Mouse (Mus musculus): Measurements from ENCODE around the gene Plekhn1.

The Plekhn1 gene

GRCm38 (mm10) chr4:156213134-156213533, 21.5 kb downstream of the Plekhn1 start:
- no peak for DNase-seq (ENCODE audit: low read depth)

GRCm38 (mm10) chr4:156209963-156210635, 24.6 kb downstream of the Plekhn1 start:
- DNase-seq (ENCODE audit: low read depth), result no peak

GRCm38 (mm10) chr4:156208872-156209271, 25.8 kb downstream of the Plekhn1 start:
- no peak for DNase-seq (ENCODE audit: low read depth)

GRCm38 (mm10) chr4:156203413-156204131, 31.1 kb downstream of the Plekhn1 start:
- no peak for DNase-seq (ENCODE audit: low read depth)

GRCm38 (mm10) chr4:156203001-156203412, 31.6 kb downstream of the Plekhn1 start, which contains the start of gene AW011738:
Gene AW011738 (plus strand): TSS chr4:156203304.
- DNase-seq (ENCODE audit: low read depth), result peak; percentile 77

- no peak for DNase-seq (ENCODE audit: low read depth)
These were observed 32.2 kb downstream of the Plekhn1 start for GRCm38 (mm10) chr4:156202462-156202893.

GRCm38 (mm10) chr4:156200623-156201475, 33.8 kb downstream of the Plekhn1 start, which contains the start of gene Isg15:
Gene Isg15 (minus strand): TSS chr4:156200818.
- DNase-seq (ENCODE audit: low read depth), result peak; percentile 46

GRCm38 (mm10) chr4:156197829-156198205, 36.8 kb downstream of the Plekhn1 start:
- peak; percentile 58 for DNase-seq (ENCODE audit: low read depth)

GRCm38 (mm10) chr4:156197131-156197828, 37.4 kb downstream of the Plekhn1 start, which contains the start of gene Agrn:
Gene Agrn (minus strand): TSS chr4:156197488.
- no peak for DNase-seq (ENCODE audit: low read depth)

- no peak for DNase-seq (ENCODE audit: low read depth)
These were observed 38.5 kb downstream of the Plekhn1 start for GRCm38 (mm10) chr4:156195927-156196870.

- no peak for DNase-seq (ENCODE audit: low read depth)
These were observed 40.3 kb downstream of the Plekhn1 start for GRCm38 (mm10) chr4:156194346-156194745.

- DNase-seq (ENCODE audit: low read depth), result no peak
These were observed 40.8 kb downstream of the Plekhn1 start for GRCm38 (mm10) chr4:156193906-156194305.

- no peak for DNase-seq (ENCODE audit: low read depth)
These were observed 41.5 kb downstream of the Plekhn1 start for GRCm38 (mm10) chr4:156193200-156193590.

- DNase-seq (ENCODE audit: low read depth), result no peak
These were observed 42.0 kb downstream of the Plekhn1 start for GRCm38 (mm10) chr4:156192421-156193199.

- peak; percentile 86 for DNase-seq (ENCODE audit: low read depth)
These were observed 45.8 kb downstream of the Plekhn1 start for GRCm38 (mm10) chr4:156188811-156189323.

- DNase-seq (ENCODE audit: low read depth), result no peak
These were observed 46.4 kb downstream of the Plekhn1 start for GRCm38 (mm10) chr4:156188162-156188810.

GRCm38 (mm10) chr4:156185950-156186850, 48.5 kb downstream of the Plekhn1 start:
- no peak for DNase-seq (ENCODE audit: low read depth)

- DNase-seq (ENCODE audit: low read depth), result no peak
These were observed 49.2 kb downstream of the Plekhn1 start for GRCm38 (mm10) chr4:156185456-156185949.
